Mouse (Mus musculus) olfactory bulb, adult 2 months (tissue): Measurements from ENCODE around the gene Clec3a.

ENCODE experiments used
- CTCF ChIP-seq: fragments of 200-500 bp; IDR thresholded peaks from 2 replicates; pipeline ENCODE4 v1.5.1; 2012; ENCODE audit warnings: low read depth, mild to moderate bottlenecking, low read length, moderate library complexity; ENCODE audit not compliant: insufficient read depth
- POLR2A ChIP-seq: fragments of 200-500 bp; IDR thresholded peaks from 2 replicates; pipeline ENCODE4 v1.6.1; 2012; ENCODE audit warnings: mild to moderate bottlenecking, low read depth, low read length, moderate library complexity; ENCODE audit not compliant: insufficient read depth

- TF ChIP-seq POLR2A, result no peak
- no peak for TF ChIP-seq CTCF
These were observed 51.3 kb downstream of the Clec3a start for GRCm38 (mm10) chr8:114469208-114469590.
